8 mouse cellular contexts compared by ENCODE assay signal in genomic region chr7:5062360-5063001, GRCm38 (mm10). TPM values are rescaled to one million over a fixed set of nuclear protein-coding genes. Genes with fewer than 3 reads are reported as not detected.
DNase-seq lines count a peak whose midpoint lies in the region; ATAC-seq lines count a peak whose summit lies in the region.

No protein-coding gene starts in this region.

- H3K27me3 ChIP-seq in forebrain, embryonic 15.5 days: peaks cover 6% of the 10 kb centered on the region; the same call in 1 of the 2 replicates
- H3K27me3 ChIP-seq in kidney, embryonic 15.5 days: peaks cover 10% of the 10 kb centered on the region
- H3K27me3 ChIP-seq in splenic B cell, adult 2 months (ENCODE audit: control insufficient read depth, insufficient read depth, low read length, poor library complexity, severe bottlenecking): no peaks in the 10 kb centered on the region

- H3K4me2 ChIP-seq in forebrain, embryonic 15.5 days (replicated peaks): peak overlapping the region; percentile 85
- peak overlapping the region; percentile 92 for H3K4me2 ChIP-seq in kidney, embryonic 15.5 days

- peaks cover 50% of the 10 kb centered on the region for H3K4me1 ChIP-seq in forebrain, embryonic 15.5 days
- H3K4me1 ChIP-seq in kidney, embryonic 15.5 days: peaks cover 57% of the 10 kb centered on the region

- under 1% methylated on average over 51 of the region's 51 CpGs for WGBS in forebrain, embryonic 15.5 days
- 0% methylated on average over 47 of the region's 51 CpGs for WGBS in kidney, embryonic 15.5 days

- DNase-seq in thymus, postnatal 10 days (ENCODE audit: low spot score in 2 of 2): peak; percentile 68 to 69
- DNase-seq in thymus, postnatal 36 days: no peak
- peak; percentile 64 for DNase-seq in adrenal gland, postnatal 25 days
- DNase-seq in lung, postnatal 36 days: peak; percentile 87
- peak; percentile 89 for DNase-seq in splenic B cell, adult 2 months (ENCODE audit: low read depth, low spot score)
- no peak for DNase-seq in left cerebral cortex, postnatal 36 days (ENCODE audit: low spot score in 2 of 2)

- H3K36me3 ChIP-seq in forebrain, embryonic 15.5 days: peaks cover 14% of the 10 kb centered on the region
- H3K36me3 ChIP-seq in kidney, embryonic 15.5 days: peaks cover 24% of the 10 kb centered on the region
- peaks cover 3% of the 10 kb centered on the region for H3K36me3 ChIP-seq in splenic B cell, adult 2 months (ENCODE audit: control insufficient read depth, insufficient read depth, low read length, poor library complexity, severe bottlenecking)

- intact Hi-C loops in left cerebral cortex, postnatal 36 days (cut with DNase I): loop anchor here (1.0 to 10.0 kb wide), 2 partner anchors 18 to 1368 kb away; partner anchors contain the start of genes Epn1, Mboat7 and Tsen34

- no peaks in the 10 kb centered on the region for H3K9me3 ChIP-seq in forebrain, embryonic 15.5 days
- no peaks in the 10 kb centered on the region for H3K9me3 ChIP-seq in kidney, embryonic 15.5 days (replicated peaks)

- peak overlapping the region; percentile 87 for H3K9ac ChIP-seq in forebrain, embryonic 15.5 days (replicated peaks)
- H3K9ac ChIP-seq in kidney, embryonic 15.5 days: peak overlapping the region; percentile 96

- H3K27ac ChIP-seq in forebrain, embryonic 15.5 days (replicated peaks): peak overlapping the region; percentile 99
- peak overlapping the region; percentile 100 for H3K27ac ChIP-seq in kidney, embryonic 15.5 days

- peak overlapping the region; percentile 78 for H3K4me3 ChIP-seq in forebrain, embryonic 15.5 days
- H3K4me3 ChIP-seq in kidney, embryonic 15.5 days (replicated peaks): peak overlapping the region; percentile 78

- peak; percentile 41 for ATAC-seq in forebrain, embryonic 15.5 days (replicated peaks)
- ATAC-seq in kidney, embryonic 15.5 days (replicated peaks; ENCODE audit: low FRiP score): peak; percentile 47

RNA-seq across cellular contexts. Expression of gene U2af2, which starts 0.5 kb away (rescaled TPM):
- 191 and 195 TPM in 2 replicates for total RNA-seq in adrenal gland, postnatal 25 days (2021)
- 136 TPM in 2 replicates for polyA plus RNA-seq in forebrain, embryonic 15.5 days (2015; fragmentation: Nextera tagmentation; extraction: Ambion mirVana)
- 145 and 152 TPM in 2 replicates for polyA plus RNA-seq in kidney, embryonic 15.5 days (2015; fragmentation: Nextera tagmentation; extraction: Ambion mirVana)
- 100 to 1,000 TPM; 162 to 183 TPM for total RNA-seq in left cerebral cortex, postnatal 36 days (2021)

RNA-seq across cellular contexts. Expression of gene Zfp580, which starts 11.1 kb away (rescaled TPM):
- total RNA-seq in adrenal gland, postnatal 25 days (2021): 7.9 and 8.8 TPM in 2 replicates
- 53.0 and 54.1 TPM in 2 replicates for polyA plus RNA-seq in forebrain, embryonic 15.5 days (2015; fragmentation: Nextera tagmentation; extraction: Ambion mirVana)
- 36.2 and 41.0 TPM in 2 replicates for polyA plus RNA-seq in kidney, embryonic 15.5 days (2015; fragmentation: Nextera tagmentation; extraction: Ambion mirVana)
- total RNA-seq in left cerebral cortex, postnatal 36 days (2021): 10 to 100 TPM; 27.4 to 35.7 TPM

RNA-seq across cellular contexts. Expression of gene Epn1, which starts 17.6 kb away (rescaled TPM):
- 140 and 152 TPM in 2 replicates for total RNA-seq in adrenal gland, postnatal 25 days (2021)
- polyA plus RNA-seq in forebrain, embryonic 15.5 days (2015; fragmentation: Nextera tagmentation; extraction: Ambion mirVana): 94.5 and 96.9 TPM in 2 replicates
- polyA plus RNA-seq in kidney, embryonic 15.5 days (2015; fragmentation: Nextera tagmentation; extraction: Ambion mirVana): 55.5 and 62.2 TPM in 2 replicates
- 100 to 1,000 TPM; 435 to 530 TPM for total RNA-seq in left cerebral cortex, postnatal 36 days (2021)

RNA-seq across cellular contexts. Expression of gene Zfp784, which starts 24.2 kb away (rescaled TPM):
- total RNA-seq in adrenal gland, postnatal 25 days (2021): 4.7 and 5.5 TPM in 2 replicates
- polyA plus RNA-seq in forebrain, embryonic 15.5 days (2015; fragmentation: Nextera tagmentation; extraction: Ambion mirVana): 7.8 and 8.5 TPM in 2 replicates
- 6.3 and 6.4 TPM in 2 replicates for polyA plus RNA-seq in kidney, embryonic 15.5 days (2015; fragmentation: Nextera tagmentation; extraction: Ambion mirVana)
- total RNA-seq in left cerebral cortex, postnatal 36 days (2021): 1 to 10 TPM; 5.3 to 5.7 TPM

RNA-seq across cellular contexts. Expression of gene 4632433K11Rik, which starts 28.6 kb away (rescaled TPM):
- total RNA-seq in adrenal gland, postnatal 25 days (2021): 1.1 TPM in 1 of 2 replicates, not detected in the other
- polyA plus RNA-seq in forebrain, embryonic 15.5 days (2015; fragmentation: Nextera tagmentation; extraction: Ambion mirVana): not detected in 2 replicates
- polyA plus RNA-seq in kidney, embryonic 15.5 days (2015; fragmentation: Nextera tagmentation; extraction: Ambion mirVana): not detected in 2 replicates
- total RNA-seq in left cerebral cortex, postnatal 36 days (2021): 1 to 10 TPM in 1 of 2 experiments, not detected in 1; 1.1 TPM

Comparison
In these comparisons a context has a peak if more than half of its experiments do, and no peak if none do; other contexts are left out.
1. DNase-seq: peak in thymus, postnatal 10 days (2 of 2), adrenal gland, postnatal 25 days (single experiment), lung, postnatal 36 days (single experiment) and splenic B cell, adult 2 months (single experiment); none in thymus, postnatal 36 days (0 of 2) and left cerebral cortex, postnatal 36 days (0 of 2).